Mouse (Mus musculus) embryo, embryonic 9.5 days (tissue): Measurements from ENCODE around the gene Bcl11b.

Experiments used
- DNase-seq: peaks from one replicate; pipeline ENCODE4 v3.0.0-alpha.2; 2017; ENCODE audit errors: extremely low spot score

Bcl11b gene

DNA sequence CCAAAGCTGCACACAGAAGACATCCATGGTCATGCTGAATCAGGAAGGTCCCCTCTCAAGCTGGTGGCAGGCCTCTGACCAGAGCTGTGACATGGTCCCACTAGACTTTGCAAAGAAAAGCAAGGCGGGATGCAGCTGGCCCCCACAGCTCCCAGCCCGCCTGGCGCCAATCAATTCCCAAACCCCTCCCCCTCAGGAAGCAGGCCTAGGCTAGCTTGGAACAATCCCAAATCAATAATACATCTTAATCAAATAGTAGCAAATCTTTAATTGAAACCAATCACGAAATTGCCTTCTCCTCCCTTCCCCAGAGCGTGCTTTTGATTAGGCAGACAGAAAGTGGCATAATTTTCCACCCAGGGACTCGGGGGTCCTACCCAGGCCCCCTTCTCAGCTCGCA lies 113.1 kb downstream of the Bcl11b start:
- no peak for DNase-seq

DNA sequence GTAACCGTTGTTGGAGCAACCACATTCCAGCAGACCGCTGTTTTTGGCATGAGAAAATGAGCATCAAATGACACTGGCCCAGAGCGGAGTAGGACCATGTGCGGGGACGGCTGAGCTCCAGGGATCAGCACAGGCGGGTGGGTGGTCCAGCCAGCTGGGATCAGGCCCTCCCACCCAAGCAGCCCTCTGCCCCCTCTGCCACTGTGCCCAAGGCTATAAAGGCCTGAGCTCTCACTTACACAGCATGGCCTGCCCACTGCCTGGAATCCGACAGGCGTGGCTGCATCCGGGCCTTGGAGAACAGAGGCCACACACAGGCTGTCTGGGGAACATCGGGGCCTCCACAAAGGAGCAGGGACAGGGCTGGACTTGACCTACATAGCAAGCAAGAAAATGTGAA lies 113.6 kb downstream of the Bcl11b start:
- DNase-seq, result peak; percentile 27

DNA sequence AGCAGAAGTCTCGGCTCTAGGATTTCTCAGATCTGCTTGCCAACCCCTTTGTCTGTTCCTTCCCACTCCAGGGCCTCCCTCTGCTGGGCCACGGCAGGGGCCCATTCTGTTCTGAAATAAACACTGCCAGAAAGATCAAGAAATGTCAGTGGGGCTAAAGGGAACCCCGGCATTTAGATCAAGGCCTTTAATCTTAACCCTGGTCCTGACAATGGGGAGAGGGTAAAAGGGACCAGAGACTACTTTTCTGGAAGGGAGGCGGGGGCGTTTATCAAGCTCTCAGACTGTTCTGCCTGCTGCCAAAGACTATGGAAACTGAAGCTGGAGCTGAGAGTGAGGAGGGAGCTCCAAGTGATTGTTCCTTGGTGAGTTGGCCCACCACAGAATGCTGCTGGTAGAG lies 114.8 kb downstream of the Bcl11b start:
- DNase-seq, result no peak

DNA sequence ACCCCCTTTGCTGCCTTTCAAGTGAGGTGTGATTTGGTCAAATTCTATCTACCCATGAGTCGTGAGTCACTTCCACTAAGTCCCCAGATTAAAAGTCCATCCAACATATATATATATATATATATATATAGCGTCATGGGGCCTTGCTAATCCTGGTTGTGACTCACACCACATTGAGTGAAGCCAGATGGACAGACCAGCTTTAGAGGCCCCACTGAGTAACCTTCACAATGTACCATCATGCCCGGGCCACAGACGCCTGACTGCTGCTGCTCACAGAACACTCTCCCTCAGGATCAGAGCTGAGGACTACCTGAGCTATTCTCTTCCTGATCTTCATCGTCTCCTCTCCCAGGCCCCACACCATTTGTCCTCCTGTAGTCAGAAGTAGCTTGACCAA lies 115.4 kb downstream of the Bcl11b start:
- DNase-seq, result no peak

DNA sequence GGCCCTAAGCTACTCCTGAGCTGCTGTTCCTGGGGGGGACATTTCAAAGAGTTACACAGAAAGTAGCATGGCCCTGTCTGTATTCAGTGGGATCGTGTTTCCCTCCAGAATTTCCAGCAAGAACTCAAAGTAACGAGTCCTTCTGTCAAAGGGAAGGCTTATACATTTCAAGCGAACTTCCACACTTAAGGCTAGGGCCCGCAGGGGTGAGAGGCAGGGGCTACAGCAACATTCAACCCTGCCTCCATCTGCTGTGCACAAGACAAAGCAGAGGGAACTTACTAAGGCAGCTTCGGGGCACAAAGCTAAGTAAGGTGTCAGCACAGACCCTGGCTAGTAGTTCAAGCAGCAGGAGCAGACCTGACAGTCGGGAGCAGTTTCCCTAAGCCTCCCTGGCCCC lies 115.8 kb downstream of the Bcl11b start:
- no peak for DNase-seq

DNA sequence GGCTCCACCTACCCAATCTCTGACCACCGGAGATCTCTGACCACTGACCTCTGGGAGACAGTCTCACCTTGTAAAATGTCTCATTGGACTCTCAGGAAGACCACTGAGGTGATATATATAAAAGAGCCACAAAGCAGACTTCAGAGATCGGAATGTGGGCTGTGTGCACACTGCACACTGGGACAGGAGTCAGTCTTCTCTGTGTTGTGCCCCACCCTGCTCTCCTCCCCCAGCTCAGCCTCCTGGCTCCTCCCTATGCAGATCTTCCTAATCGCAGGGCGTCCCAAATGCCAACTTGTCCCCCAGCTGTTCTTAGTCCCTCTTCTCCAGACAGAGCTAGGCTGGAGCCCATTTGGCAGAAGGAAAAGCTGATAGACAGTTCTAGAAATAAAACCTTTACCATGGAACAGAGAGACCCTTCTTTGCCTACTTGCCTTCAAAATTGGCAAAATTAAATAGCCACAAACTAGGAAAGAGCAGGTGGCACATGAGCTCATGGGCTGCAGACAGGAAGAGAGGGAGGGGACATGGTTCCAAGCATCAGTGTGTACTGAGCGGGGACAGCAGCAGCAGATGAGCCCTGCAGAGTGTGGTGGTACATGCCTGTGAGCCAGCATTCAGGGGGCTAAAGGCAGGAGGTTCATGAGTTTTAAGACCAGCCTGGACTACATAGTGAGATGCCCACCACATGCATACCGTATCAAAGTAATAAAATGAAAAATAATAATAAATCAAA lies 118.9 kb downstream of the Bcl11b start:
- no peak for DNase-seq

DNA sequence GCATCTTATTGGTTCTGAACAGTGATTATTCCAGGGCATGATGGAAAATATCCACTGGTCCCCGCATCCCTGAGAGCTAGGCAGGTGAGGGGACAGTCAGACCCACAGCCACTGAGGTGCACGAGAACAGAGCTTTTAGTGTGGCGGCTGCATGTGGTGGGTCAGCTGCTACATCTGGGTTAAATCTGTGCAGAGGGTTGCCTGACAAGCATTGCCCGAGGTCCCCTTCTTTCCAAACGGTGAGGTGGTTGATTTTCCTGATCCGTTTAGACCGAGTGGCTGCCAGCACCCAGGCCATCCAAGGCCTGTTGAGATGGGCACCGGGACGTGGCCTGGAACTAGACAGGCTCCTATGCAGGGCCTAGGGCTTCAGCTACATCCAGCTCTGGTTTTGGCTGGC lies 121.7 kb downstream of the Bcl11b start:
- DNase-seq, result no peak

DNA sequence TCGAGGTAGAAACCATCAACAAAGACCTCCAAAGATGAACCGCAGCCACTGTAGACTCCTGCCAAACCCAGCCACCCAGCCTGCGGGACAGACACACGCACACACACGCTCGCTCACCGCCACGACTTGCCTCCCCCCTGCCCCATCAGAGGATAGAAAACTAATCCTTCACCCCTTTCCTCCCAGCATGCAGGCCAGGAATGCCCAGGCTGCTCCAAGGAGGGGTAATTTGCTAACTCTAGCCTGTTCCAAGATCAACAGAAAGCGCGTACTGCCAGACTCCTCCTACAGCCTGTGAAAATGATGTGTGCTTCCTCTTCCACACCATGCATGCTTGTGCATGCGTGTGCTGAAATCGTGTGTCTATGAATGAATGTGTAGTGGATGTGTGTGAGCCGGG lies 122.7 kb downstream of the Bcl11b start:
- DNase-seq, result no peak

DNA sequence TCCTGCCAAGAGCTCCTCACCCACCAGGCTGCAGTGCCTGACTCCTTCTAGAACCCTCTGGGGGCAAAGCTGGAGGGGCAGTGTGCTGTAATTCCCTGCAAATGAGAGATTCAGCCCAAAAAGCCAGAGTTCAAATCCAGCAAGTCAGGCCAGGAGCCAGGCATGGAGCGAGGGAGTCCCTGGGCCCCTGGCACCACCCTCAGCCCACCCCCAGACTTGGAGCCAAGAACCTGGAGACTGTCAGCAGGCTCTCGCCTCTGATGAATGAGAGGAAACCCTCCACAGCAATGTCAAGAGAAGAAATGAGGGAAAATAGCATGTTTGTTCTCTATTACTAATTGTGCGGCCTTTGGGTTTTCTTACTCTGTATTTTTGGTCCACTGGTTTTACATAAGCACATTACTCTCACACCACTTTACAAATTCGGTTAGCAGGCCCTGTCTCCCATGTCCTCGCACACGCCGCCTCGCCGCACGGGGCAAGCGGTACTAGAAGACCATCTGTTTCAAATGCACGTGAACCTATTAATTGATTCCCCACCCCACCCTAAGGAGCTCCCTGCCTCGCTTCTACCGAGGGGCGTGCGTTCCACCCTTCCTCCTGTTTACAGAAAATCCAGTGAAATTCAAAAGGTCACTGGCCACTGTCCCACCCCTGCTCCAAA lies 124.2 kb downstream of the Bcl11b start:
- DNase-seq, result no peak

DNA sequence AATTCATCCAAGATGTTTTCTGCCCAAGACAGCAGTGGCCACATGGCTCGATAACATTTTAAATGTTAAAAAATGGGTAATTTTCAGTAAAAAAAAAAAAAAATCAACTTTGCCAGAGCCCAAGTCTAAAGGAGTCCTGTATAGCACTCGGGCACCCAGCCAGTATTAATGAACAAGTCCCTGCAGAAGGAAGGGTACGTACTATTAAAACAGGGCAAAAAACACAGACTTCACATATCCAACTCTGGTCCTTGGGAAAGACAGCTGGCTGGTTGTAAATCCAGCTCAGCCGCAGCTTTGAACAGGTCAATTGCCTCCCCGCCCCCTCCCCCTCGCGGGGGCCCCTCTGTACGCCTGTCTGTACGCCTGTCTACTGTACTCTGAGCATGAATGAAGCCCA lies 127.2 kb downstream of the Bcl11b start:
- DNase-seq, result no peak

DNA sequence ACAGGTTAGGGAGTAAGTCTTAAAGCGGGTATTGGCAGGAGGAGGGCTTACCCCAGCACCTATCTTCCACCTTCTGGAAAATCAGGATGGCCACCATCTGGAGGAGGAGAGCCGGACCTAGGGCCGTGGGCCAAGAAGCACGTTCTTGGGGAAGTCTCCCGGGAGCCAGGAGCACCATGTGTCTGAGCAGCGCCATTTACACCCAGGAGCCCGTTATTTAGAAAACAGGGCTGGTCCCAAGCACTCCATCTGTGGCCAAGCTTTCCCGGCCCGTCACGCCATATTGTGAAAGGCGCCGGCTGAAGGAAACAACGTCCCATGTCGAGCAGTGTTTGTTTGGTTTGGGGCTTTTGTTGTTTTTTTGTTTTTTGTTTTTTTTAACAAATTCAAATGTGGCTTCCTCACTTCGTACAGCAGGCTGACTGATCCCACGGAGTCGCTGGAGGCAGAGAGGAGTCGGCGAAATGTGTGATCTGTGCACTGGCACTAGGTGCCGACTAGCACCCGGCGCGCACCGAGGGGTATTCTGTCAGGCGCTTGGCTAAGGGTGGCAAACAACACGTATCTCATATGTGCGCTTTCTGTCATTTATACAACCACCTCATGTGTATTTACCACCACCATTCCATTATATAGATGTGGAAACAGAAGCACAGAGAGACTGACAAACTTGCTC lies 128.8 kb downstream of the Bcl11b start:
- DNase-seq, result no peak

DNA sequence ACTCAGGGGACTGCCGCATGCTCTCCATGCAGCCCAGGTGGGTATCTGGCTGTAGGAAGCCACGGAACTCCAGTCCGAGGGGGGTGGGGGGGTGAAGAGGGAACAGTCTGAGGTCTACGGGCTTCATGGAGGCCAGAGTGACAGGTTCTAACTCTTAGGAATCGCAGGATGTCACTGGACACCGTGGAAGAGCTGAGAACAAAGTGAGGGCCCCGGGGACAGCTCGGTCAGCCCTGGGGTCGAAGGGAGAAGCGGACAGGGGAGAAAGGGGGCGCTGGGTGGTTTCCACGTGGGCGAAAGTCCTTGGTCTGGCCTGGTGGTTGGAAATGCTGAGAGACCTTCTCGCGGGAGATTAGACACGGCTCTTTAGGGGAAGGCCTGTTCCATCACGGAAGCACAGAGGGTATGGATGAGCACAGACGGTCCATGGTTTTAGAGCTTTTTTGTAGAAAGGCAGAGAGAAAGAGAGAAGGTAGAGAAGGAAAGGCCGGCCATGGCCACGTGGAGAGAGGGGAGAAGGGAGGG lies 133.8 kb downstream of the Bcl11b start:
- no peak for DNase-seq

DNA sequence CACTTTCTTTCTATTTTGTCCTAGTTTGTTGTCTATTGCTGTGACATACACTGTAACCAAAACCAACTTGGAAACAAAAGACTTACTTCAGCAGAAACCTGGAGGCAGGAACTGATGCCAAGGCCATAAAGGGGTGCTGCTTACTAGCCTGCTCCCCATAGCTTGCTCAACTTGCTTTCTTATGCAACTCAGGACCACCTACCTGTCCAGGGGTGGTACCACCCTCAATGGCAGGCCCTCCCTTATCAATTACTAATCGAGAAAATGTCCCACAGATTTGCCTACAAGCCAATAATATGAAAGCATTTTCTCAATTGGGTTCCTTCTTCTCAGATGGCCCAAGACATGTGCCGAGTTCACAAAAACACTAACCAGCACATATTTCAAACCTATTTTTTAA lies 135.1 kb downstream of the Bcl11b start:
- no peak for DNase-seq
